Mouse (Mus musculus) intestine, embryonic 15.5 days (tissue): ENCODE measurements around the gene Sh3yl1. TPM values are rescaled to one million over a fixed set of nuclear protein-coding genes. Genes with fewer than 3 reads are reported as not detected.

ENCODE experiments used
- ATAC-seq: fragments of 200-750 bp; cut with Nextera tagmentation; 2 replicates; pipeline ENCODE4 v1.8.0; 2017; ENCODE audit warnings: moderate TSS enrichment, moderate library complexity
- H3K27ac ChIP-seq: fragments of 300-500 bp; sonication (generic); 2 replicates; pipeline ENCODE4 v1.5.1; 2015; ENCODE audit warnings: mild to moderate bottlenecking, inconsistent platforms
- H3K27me3 ChIP-seq: fragments of 300-500 bp; sonication (generic); replicated peaks from 2 replicates; pipeline ENCODE4 v1.6.1; 2015; ENCODE audit warnings: inconsistent platforms
- H3K36me3 ChIP-seq: fragments of 300-500 bp; sonication (generic); 2 replicates; pipeline ENCODE4 v1.6.1; 2015; ENCODE audit warnings: inconsistent platforms
- H3K4me1 ChIP-seq: fragments of 300-500 bp; sonication (generic); replicated peaks from 2 replicates; pipeline ENCODE4 v1.6.1; 2015; ENCODE audit warnings: inconsistent platforms
- H3K4me2 ChIP-seq: fragments of 300-500 bp; sonication (generic); replicated peaks from 2 replicates; pipeline ENCODE4 v1.6.1; 2015; ENCODE audit warnings: mild to moderate bottlenecking, inconsistent platforms
- H3K4me3 ChIP-seq: fragments of 300-500 bp; sonication (generic); replicated peaks from 2 replicates; pipeline ENCODE4 v1.5.1; 2015; ENCODE audit warnings: inconsistent platforms
- H3K9ac ChIP-seq: fragments of 300-500 bp; sonication (generic); 2 replicates; pipeline ENCODE4 v1.6.1; 2015; ENCODE audit warnings: inconsistent platforms
- H3K9me3 ChIP-seq: fragments of 300-500 bp; sonication (generic); 2 replicates; pipeline ENCODE4 v1.6.1; 2016; ENCODE audit warnings: inconsistent platforms
- WGBS: fragments of 180-500 bp; shearing (Covaris S2); methylation state at CpG from one replicate; pipeline ENCODE4 v1.1.7; 2015; 5-methylcytosine and 5-hydroxymethylcytosine counted together
- polyA plus RNA-seq: library from polyadenylated mRNA; unstranded; fragments of >200 nt; fragmentation: Nextera tagmentation; extraction: Ambion mirVana; gene quantifications from 2 replicates; pipeline ENCODE4 v1.2.1, GENCODE M21; 2015

The Sh3yl1 gene
- polyA plus RNA-seq, 1 experiment from 2014 or later = 25.3 TPM

DNA sequence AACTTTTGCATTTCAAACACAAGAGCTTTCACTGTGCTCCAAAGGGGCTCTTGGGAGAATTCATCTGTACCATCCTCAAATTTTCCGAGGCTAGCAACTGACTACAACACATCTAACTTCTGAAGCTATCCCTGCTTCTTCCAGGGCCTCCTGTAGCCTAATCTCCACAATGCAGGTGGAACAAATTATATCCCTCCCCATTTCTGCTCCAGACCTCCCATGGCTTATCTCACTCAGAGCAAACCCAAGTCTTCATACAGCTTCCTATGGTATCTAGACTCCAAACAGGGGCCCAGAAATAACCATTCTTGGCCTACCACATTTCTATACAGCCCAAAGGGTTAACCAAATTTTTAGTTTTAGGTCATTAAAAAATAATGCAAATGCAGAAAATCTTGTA, 2.8 kb upstream of the Sh3yl1 start:
- no peaks in the 10 kb centered on the region for H3K9me3 ChIP-seq
- no peak overlapping the region for H3K4me2 ChIP-seq
- H3K9ac ChIP-seq = no peak overlapping the region
- H3K27ac ChIP-seq = no peak overlapping the region
- H3K4me1 ChIP-seq = peaks cover 7% of the 10 kb centered on the region; the same call in 1 of the 2 replicates
- H3K27me3 ChIP-seq = no peaks in the 10 kb centered on the region
- ATAC-seq = no peak
- no peak overlapping the region for H3K4me3 ChIP-seq
- peaks cover 2% of the 10 kb centered on the region; the same call in 1 of the 2 replicates for H3K36me3 ChIP-seq
- WGBS = 97% methylated on average over 1 of the region's 1 CpGs

DNA sequence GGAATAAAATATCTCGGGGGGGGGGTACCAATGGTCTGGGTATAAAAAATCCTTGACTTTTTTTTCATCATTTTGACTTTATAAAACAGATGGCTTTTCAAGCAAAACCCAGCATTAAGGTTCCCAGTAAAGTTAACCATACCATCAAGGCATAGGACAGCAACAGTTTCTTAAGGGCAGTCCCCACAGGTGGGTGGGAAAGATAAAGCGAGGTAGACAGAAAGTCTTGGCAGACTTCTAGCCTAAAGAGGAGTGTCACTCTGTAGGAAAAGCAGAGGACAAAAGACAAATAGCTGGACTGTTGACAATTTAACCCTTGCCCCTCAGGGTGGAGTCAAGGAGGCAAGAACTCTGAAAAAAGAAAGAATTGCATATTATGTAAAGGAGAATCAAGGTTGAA, 1.6 kb upstream of the Sh3yl1 start:
- Histone ChIP-seq H3K9me3 (no peaks in the 10 kb centered on the region), H3K27me3 (no peaks in the 10 kb centered on the region), H3K27ac (no peak overlapping the region), H3K9ac (no peak overlapping the region), H3K36me3 (no peaks in the 10 kb centered on the region; the same call in 1 of the 2 replicates), H3K4me3 (no peak overlapping the region), H3K4me1 (peaks cover 7% of the 10 kb centered on the region; the same call in 1 of the 2 replicates), H3K4me2 (peak overlapping the region; percentile 77)
- ATAC-seq = no peak
- 74% methylated on average over 2 of the region's 2 CpGs for WGBS

DNA sequence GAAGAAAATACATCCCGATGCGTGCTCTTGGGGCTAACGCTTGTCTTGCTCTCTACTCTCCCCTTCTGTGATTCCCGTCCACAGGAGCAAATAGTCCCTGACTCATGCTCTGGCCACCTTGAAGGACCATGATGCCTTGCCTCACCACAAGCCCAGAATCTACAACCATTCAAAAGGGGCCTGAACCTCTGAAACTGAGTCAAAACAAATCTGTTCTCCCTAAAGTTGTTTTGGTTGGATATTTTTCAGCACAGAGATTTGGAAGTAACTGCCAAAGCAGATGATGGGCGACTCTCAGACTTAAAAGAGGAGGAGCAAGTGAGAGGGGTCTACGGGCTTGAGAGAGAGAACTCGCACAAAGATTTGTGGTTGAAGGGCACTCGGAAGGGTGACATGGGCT, 608 bp upstream of the Sh3yl1 start:
- Histone ChIP-seq H3K36me3 (no peaks in the 10 kb centered on the region), H3K9ac (peak overlapping the region; percentile 67), H3K4me1 (peaks cover 7% of the 10 kb centered on the region; the same call in 1 of the 2 replicates), H3K27me3 (no peaks in the 10 kb centered on the region), H3K27ac (no peak overlapping the region), H3K4me3 (peak overlapping the region; percentile 59), H3K9me3 (no peaks in the 10 kb centered on the region), H3K4me2 (peak overlapping the region; percentile 77)
- 12% methylated on average over 8 of the region's 8 CpGs for WGBS
- no peak for ATAC-seq

DNA sequence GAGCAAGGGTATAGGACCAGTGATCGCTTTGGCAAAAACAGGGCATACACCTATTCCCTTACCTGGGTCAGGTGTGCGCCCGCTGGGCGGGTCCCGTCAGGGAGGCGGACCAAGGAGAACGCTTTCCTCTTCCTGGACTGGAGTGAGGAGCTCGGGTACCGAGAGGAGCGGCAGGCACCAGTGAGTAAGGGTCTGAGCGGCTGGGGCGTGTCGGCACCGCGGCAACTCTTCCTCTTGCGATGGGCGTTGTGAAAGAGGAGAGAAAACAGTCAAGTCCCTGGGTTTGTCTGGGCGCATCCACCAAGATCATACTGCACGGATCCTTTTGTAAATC, 547 bp downstream of the Sh3yl1 start:
- ATAC-seq = peak; percentile 93
- peak overlapping the region; percentile 59 for H3K4me3 ChIP-seq
- H3K27me3 ChIP-seq = no peaks in the 10 kb centered on the region
- no peaks in the 10 kb centered on the region for H3K36me3 ChIP-seq
- peaks cover 7% of the 10 kb centered on the region; the same call in 1 of the 2 replicates for H3K4me1 ChIP-seq
- 0% methylated on average over 18 of the region's 19 CpGs for WGBS
- H3K9ac ChIP-seq = peak overlapping the region; percentile 61
- H3K4me2 ChIP-seq = peak overlapping the region; percentile 84
- H3K27ac ChIP-seq = peak overlapping the region; percentile 59; the same call in 1 of the 2 replicates
- H3K9me3 ChIP-seq = no peaks in the 10 kb centered on the region

DNA sequence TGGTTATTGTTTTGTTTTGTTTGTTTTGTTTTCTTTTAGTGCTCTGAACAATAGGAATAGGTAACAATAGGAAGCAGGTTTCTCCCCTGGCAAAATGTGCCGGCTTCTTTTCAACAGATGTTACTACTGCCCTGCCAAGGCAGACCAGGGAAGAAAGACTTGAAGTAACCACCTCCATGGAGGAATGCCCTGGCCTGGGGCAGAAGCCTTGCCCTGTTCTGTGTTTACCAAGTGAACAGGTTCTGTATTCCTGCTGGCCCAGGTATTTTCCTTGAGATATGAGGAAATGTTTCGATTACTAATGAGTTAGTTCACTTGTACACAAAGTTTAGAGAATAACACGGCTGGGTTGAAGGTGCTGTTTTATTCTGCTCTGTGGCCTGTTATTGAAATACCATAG, 1.4 kb downstream of the Sh3yl1 start:
- Histone ChIP-seq H3K4me3 (peak overlapping the region; percentile 59), H3K9ac (no peak overlapping the region), H3K27ac (no peak overlapping the region), H3K27me3 (no peaks in the 10 kb centered on the region), H3K36me3 (no peaks in the 10 kb centered on the region), H3K4me1 (peaks cover 7% of the 10 kb centered on the region; the same call in 1 of the 2 replicates), H3K4me2 (peak overlapping the region; percentile 84), H3K9me3 (no peaks in the 10 kb centered on the region)
- ATAC-seq = no peak
- WGBS = 53% methylated on average over 3 of the region's 3 CpGs

DNA sequence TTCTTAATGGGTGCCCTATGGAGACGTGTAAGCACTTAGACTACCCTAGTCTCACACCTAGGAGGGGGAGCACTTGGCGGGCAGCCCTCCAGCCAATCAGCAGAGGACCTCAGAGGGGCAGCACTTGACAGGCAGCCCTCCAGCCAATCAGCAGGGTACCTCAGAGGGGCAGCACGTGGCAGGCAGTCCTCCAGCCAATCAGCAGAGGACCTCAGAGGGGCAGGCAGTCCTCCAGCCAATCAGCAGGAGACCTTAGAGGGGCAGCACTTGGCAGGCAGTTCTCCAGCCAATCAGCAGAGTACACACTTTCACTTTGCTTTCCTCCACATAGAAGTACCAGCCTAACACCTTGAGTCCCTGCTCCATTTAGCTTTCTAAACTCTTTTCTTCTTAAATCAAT, 10.9 kb downstream of the Sh3yl1 start:
- ATAC-seq = no peak
- H3K4me2 ChIP-seq = no peak overlapping the region
- no peaks in the 10 kb centered on the region for H3K36me3 ChIP-seq
- H3K4me1 ChIP-seq = no peaks in the 10 kb centered on the region
- H3K9ac ChIP-seq = no peak overlapping the region
- no peaks in the 10 kb centered on the region for H3K27me3 ChIP-seq
- H3K9me3 ChIP-seq = no peaks in the 10 kb centered on the region
- H3K27ac ChIP-seq = no peak overlapping the region
- no peak overlapping the region for H3K4me3 ChIP-seq
- 78% methylated on average over 3 of the region's 3 CpGs for WGBS

DNA sequence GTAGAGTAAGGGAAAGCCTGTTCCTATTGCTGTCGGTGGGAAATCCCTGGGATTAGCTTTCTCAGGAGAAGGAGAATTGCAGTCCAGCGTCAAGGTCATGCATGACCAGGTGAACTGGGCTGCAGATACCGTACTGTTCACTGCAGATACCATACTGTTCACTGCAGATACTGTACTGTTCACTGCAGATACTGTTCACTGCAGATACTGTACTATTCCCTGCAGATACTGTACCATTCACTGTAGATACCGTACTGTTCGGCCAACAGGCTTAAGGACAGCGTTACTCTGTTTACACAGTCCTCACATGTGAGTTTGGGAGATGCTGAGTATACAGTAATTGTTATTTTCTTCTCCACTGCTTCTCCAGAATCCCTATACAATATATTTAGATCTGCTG, 16.7 kb downstream of the Sh3yl1 start:
- WGBS = 83% methylated on average over 6 of the region's 6 CpGs
- no peaks in the 10 kb centered on the region for H3K27me3 ChIP-seq
- H3K27ac ChIP-seq = no peak overlapping the region
- H3K9ac ChIP-seq = no peak overlapping the region
- no peak overlapping the region for H3K4me2 ChIP-seq
- H3K9me3 ChIP-seq = no peaks in the 10 kb centered on the region
- H3K36me3 ChIP-seq = no peaks in the 10 kb centered on the region
- no peak for ATAC-seq
- no peak overlapping the region for H3K4me3 ChIP-seq
- no peaks in the 10 kb centered on the region for H3K4me1 ChIP-seq

DNA sequence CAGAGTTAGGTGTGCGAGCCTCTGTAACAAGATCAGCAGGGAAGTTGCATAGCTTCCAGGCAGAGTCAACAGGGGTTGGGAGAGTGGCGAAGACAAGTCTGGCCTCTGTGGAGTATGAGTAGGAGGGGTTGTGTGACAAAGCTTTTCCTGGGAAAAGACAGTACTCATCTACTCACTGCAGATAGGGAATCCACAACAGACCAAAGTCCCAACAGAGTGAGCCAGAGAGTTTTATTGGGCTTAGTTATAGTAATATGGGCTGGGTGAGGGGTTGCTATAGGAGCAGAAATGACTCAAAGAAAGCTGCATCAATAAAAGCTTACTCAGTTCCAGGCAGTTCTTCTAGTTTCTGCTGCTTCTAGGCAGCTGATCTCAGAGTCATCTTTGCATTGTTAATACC, 21.8 kb downstream of the Sh3yl1 start:
- Histone ChIP-seq H3K4me3 (no peak overlapping the region), H3K4me1 (no peaks in the 10 kb centered on the region), H3K27ac (no peak overlapping the region), H3K36me3 (no peaks in the 10 kb centered on the region), H3K4me2 (no peak overlapping the region), H3K9me3 (no peaks in the 10 kb centered on the region), H3K9ac (no peak overlapping the region), H3K27me3 (no peaks in the 10 kb centered on the region)
- peak; percentile 98 for ATAC-seq
- WGBS = 78% methylated on average over 2 of the region's 2 CpGs

DNA sequence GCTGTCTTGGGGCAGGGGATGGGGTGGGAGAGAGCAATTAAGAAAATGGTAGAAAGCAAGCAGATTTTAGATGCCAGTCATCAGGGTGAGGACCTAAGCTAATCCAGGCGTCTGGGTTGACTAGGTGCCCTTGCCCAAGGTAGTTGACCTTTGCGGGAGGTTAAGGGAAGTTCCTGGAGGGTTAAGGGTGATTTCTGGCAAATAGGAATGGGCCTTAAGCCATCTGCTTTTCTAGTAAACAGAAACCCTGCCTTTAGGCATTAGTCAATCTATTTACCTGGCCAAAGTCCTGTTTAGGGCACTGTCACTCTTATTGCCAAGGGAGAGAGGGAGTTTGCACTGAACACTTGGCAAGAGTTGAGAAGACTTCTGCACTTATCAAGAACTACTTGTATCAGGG, 25.4 kb downstream of the Sh3yl1 start:
- 74% methylated on average over 2 of the region's 2 CpGs for WGBS
- H3K36me3 ChIP-seq = no peaks in the 10 kb centered on the region
- no peak overlapping the region for H3K9ac ChIP-seq
- no peaks in the 10 kb centered on the region for H3K9me3 ChIP-seq
- H3K27ac ChIP-seq = no peak overlapping the region
- no peaks in the 10 kb centered on the region for H3K4me1 ChIP-seq
- no peak overlapping the region for H3K4me2 ChIP-seq
- H3K4me3 ChIP-seq = no peak overlapping the region
- ATAC-seq = no peak
- no peaks in the 10 kb centered on the region for H3K27me3 ChIP-seq

DNA sequence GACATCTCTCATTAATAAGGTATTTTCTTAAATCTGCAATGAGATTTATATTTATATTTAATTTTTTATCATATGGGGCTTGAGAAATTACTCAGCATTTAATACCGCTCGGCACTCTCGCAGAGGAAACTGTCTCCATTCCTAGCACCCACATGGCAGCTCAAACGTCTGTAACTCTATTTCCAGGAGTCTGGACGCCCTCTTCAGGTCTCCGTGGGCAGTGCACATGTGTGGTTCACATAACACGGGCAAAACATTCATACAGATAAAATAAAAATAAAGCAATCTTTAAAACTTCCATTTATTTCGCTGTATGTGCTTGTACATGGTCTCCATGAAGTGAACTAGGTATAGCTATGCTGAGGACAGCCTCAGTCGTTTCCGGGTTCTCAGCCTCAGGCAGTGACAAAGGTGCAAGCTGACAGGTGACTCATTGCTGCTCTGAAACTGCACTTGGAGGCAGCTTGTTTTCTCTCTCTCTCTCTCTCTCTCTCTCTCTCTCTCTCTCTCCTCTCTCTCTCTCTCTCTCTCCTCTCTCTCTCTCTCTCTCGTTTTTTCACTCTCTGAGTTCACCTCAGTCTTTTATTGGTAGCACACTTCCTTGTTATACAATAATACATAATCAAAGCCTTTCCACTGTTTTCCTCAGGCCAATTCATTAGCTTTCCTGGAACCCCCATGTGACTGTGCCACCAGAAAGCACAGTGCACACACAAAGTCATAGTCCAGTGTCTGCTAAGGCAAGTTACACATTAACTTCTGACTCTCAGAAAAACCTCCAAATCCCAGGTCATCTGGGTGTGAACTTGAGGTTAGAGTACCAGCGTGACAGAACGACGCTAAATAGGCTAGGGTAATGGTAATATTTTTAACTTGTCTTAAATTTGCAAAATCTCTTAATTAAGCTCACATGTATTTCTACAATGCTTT, 31.9 kb downstream of the Sh3yl1 start:
- 69% methylated on average over 14 of the region's 14 CpGs for WGBS
- H3K36me3 ChIP-seq = no peaks in the 10 kb centered on the region
- H3K9ac ChIP-seq = no peak overlapping the region
- ATAC-seq = peak; percentile 99
- no peak overlapping the region for H3K4me2 ChIP-seq
- 0 out of 2 replicates have a peak, but pooled peaks cover 2% of the 10 kb centered on the region for H3K4me1 ChIP-seq
- no peak overlapping the region for H3K4me3 ChIP-seq
- H3K9me3 ChIP-seq = no peaks in the 10 kb centered on the region
- no peaks in the 10 kb centered on the region for H3K27me3 ChIP-seq
- peak overlapping the region; percentile 74 for H3K27ac ChIP-seq

DNA sequence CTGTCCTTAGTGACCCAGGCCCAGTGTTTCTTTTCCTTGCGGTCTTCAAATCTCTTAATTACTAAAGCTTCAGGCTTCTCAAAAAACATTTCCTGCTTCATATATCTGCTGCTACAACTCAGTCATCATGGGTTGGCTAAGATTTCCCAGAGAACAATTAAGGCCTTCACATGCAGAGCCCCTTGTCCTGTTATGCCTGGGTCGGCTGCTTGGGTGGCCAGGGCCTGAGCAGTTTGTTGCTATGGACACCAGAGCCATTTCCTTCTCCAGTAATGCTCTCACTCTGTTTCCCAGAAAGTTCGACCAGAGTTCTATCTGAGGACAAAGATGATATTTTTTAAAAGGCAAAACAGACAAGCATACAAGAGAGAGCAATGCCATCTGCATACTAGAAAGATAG, 32.7 kb downstream of the Sh3yl1 start:
- Histone ChIP-seq H3K27ac (no peak overlapping the region), H3K27me3 (no peaks in the 10 kb centered on the region), H3K4me1 (0 out of 2 replicates have a peak, but pooled peaks cover 2% of the 10 kb centered on the region), H3K9me3 (no peaks in the 10 kb centered on the region), H3K4me3 (no peak overlapping the region), H3K36me3 (no peaks in the 10 kb centered on the region), H3K9ac (no peak overlapping the region), H3K4me2 (no peak overlapping the region)
- no peak for ATAC-seq
- 38% methylated on average over 3 of the region's 3 CpGs for WGBS

DNA sequence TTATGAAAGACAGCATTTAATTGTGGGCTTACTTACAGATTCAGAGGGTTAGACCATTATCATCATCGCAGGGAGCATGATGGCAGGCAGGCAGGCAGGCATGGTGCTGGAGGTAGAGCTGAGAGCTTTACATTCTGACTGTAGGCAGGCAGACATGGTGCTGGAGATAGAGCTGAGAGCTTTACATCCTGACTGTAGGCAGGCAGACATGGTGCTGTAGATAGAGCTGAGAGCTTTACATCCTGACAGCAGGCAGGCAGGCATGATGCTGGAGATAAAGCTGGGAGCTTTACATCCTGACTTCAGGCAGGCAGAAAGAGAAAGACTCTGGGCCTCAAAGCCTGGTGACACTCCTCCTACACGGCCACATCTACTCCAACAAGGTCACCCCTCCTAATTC, 59.2 kb downstream of the Sh3yl1 start:
- H3K36me3 ChIP-seq = no peaks in the 10 kb centered on the region
- 86% methylated on average over 2 of the region's 2 CpGs for WGBS
- no peak overlapping the region for H3K27ac ChIP-seq
- no peak for ATAC-seq
- H3K27me3 ChIP-seq = no peaks in the 10 kb centered on the region
- H3K4me2 ChIP-seq = no peak overlapping the region
- no peaks in the 10 kb centered on the region for H3K4me1 ChIP-seq
- no peaks in the 10 kb centered on the region for H3K9me3 ChIP-seq
- no peak overlapping the region for H3K9ac ChIP-seq
- no peak overlapping the region for H3K4me3 ChIP-seq

DNA sequence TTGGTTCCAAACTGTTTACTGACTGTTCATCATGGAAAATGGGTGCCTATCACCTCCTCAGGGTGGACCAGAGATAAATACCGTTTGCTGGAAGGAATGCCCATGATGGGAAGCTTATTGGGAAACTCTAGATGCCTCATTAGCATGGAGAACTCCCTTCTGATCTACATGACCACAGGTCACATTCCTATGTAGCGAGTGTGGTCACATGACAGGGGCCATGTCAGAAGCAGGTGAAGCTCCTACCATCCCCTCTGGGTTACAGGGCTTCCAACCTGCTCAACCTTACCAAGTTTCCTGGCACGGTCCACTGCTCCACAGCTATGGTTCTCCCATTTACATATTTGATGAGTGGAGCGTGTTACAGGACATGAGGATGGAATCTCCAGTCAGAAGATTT, 92.3 kb downstream of the Sh3yl1 start:
- H3K4me2 ChIP-seq = no peak overlapping the region
- 84% methylated on average over 4 of the region's 4 CpGs for WGBS
- H3K27ac ChIP-seq = no peak overlapping the region
- no peak for ATAC-seq
- H3K4me3 ChIP-seq = no peak overlapping the region
- no peaks in the 10 kb centered on the region for H3K27me3 ChIP-seq
- no peaks in the 10 kb centered on the region for H3K4me1 ChIP-seq
- no peaks in the 10 kb centered on the region for H3K9me3 ChIP-seq
- H3K36me3 ChIP-seq = no peaks in the 10 kb centered on the region
- H3K9ac ChIP-seq = no peak overlapping the region
